Mouse (Mus musculus): ENCODE data around the gene Pde3b. TPM values are rescaled to one million over a fixed set of nuclear protein-coding genes. Genes with fewer than 3 reads are reported as not detected.
"Not testable (repeated sequence)": the region's sequence is repeated elsewhere in the genome, so short reads cannot be mapped to it uniquely, and the experiment has no call there.

The Pde3b gene
- 2.1 and 2.6 TPM in 2 replicates for polyA plus RNA-seq (2012; rRNA removed)

DNA sequence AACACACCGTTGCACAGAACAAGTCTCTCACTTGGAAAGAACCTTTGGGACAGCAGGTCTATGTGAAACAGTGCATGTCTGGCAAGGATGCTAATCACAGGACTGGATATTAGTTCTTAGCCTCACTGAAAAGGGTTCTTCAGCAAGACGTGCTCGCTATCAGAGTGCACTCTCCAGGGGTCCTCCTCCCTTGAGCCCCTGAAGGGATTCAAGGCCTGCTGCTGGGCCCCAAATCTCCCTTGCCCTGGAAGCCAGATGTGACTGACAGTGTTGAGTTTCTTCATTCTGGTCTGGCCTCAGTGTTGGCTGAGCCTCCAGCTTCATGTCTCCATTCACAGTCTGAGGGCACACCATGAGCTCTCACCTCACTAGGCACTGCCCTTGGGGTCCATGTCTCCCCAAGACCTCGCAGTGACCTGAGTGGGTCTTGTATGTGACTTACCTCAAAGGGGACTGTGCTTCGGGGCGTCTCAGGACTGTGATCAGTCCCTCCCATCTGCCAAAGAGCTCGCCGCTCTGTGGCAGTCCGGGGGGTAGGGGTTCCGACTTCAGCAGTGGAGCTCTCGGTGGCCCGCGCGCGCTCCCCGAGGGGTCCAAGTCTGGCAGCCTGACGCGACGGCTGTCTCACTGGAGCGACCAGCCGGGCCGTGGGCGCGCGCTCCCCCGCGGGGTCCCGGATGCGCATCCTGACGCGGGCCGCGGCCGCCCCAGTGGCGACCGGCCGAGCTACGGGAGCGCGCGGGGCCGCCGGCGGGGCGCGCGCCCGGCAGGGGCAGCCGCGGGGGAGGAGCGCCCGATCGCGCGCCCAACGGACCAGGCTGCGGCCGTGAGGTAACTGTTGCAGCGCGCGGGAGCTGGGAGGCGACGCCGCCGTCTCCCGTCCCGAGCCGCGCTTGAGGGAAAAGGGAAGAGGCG, at the start of gene Pde3b:
Gene Pde3b, plus strand, starts transcription at position 861 of the 915 bp plus-strand sequence.
- Histone ChIP-seq H3K27me3 (ENCODE audit: control insufficient read depth, insufficient read depth, low read length) (peaks cover 4% of the 10 kb centered on the region; the same call in 1 of the 2 replicates), H3K4me1 (ENCODE audit: control insufficient read depth, insufficient read depth, insufficient read length, low read length) (0 out of 2 replicates have a peak, but pooled peaks cover 6% of the 10 kb centered on the region), H3K27ac (ENCODE audit: insufficient read depth, low read depth, low read length) (peak within 1 kb of the TSS; percentile 41), H3K4me3 (ENCODE audit: low read depth, low read length) (peak within 1 kb of the TSS; percentile 97), H3K36me3 (ENCODE audit: control insufficient read depth, insufficient read depth, low read length) (no peaks in the 10 kb centered on the region)
- 4% methylated on average over 70 of the region's 70 CpGs for WGBS
- TF ChIP-seq CTCF (IDR thresholded peaks at IDR 0.05; ENCODE audit: extremely low read depth, insufficient read length, insufficient replicate concordance, low read depth, low read length) (no peak), POLR2A (IDR thresholded peaks at IDR 0.05; ENCODE audit: low read depth, low read length) (peak; percentile 60; the same call in 1 of the 2 replicates)

DNA sequence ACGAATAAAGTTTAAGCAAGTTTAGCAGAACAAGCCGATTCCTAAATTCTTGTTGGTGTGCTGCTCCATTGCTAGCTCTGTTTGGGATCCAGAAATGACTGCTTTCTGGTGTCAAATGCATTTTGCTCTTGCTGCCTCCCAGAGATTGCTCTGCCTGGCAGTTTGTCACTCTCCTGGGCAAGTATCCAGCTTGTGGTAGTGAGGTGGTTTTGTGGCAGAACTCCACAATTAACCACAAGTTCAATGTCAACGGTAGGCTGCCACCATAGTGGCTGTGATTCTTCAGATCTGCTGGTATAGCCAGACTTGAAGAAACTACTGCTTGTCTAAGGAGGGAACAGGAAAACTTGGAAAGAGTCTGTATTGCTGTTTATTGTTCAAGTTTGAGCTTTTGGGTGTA, 13.0 kb upstream of the Pde3b start:
- Histone ChIP-seq H3K4me1 (ENCODE audit: control insufficient read depth, insufficient read depth, insufficient read length, low read length) (no peaks in the 10 kb centered on the region), H3K4me3 (ENCODE audit: low read depth, low read length) (no peak overlapping the region), H3K27ac (ENCODE audit: insufficient read depth, low read depth, low read length) (no peak overlapping the region), H3K27me3 (ENCODE audit: control insufficient read depth, insufficient read depth, low read length) (no peaks in the 10 kb centered on the region), H3K36me3 (ENCODE audit: control insufficient read depth, insufficient read depth, low read length) (no peaks in the 10 kb centered on the region)
- whole genome bisulfite sequencing = 80% methylated on average over 3 of the region's 3 CpGs
- TF ChIP-seq POLR2A (IDR thresholded peaks at IDR 0.05; ENCODE audit: low read depth, low read length) = no peak
- TF ChIP-seq CTCF (IDR thresholded peaks at IDR 0.05; ENCODE audit: extremely low read depth, insufficient read length, insufficient replicate concordance, low read depth, low read length) = no peak

DNA sequence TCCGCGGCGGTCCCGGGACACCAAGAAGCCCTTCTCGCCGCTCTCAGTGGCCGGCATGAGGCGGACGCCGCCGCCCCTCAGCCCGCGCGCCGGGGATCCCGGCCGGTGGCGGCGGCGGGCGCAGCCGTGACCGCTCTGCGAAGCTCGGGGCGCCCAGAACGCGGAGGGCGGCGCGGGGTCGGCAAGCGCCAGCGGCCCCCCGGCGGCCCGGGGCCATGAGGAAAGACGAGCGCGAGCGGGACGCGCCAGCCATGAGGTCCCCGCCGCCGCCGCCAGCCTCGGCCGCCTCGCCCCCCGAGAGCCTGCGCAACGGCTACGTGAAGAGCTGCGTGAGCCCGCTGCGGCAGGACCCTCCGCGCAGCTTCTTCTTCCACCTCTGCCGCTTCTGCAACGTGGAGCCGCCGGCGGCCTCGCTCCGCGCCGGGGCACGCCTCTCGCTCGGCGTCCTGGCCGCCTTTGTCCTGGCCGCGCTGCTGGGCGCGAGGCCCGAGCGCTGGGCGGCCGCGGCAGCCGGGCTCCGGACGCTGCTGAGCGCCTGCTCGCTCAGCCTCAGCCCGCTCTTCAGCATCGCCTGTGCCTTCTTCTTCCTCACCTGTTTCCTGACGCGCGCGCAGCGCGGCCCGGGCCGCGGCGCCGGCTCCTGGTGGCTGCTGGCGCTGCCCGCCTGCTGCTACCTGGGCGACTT, 397 bp downstream of the Pde3b start:
- Histone ChIP-seq H3K4me1 (ENCODE audit: control insufficient read depth, insufficient read depth, insufficient read length, low read length) (0 out of 2 replicates have a peak, but pooled peaks cover 6% of the 10 kb centered on the region), H3K27ac (ENCODE audit: insufficient read depth, low read depth, low read length) (peak overlapping the region; percentile 41), H3K36me3 (ENCODE audit: control insufficient read depth, insufficient read depth, low read length) (no peaks in the 10 kb centered on the region), H3K27me3 (ENCODE audit: control insufficient read depth, insufficient read depth, low read length) (peaks cover 4% of the 10 kb centered on the region; the same call in 1 of the 2 replicates), H3K4me3 (ENCODE audit: low read depth, low read length) (peak overlapping the region; percentile 97)
- TF ChIP-seq POLR2A (IDR thresholded peaks at IDR 0.05; ENCODE audit: low read depth, low read length) (no peak), CTCF (IDR thresholded peaks at IDR 0.05; ENCODE audit: extremely low read depth, insufficient read length, insufficient replicate concordance, low read depth, low read length) (no peak)
- under 1% methylated on average over 103 of the region's 103 CpGs for WGBS

DNA sequence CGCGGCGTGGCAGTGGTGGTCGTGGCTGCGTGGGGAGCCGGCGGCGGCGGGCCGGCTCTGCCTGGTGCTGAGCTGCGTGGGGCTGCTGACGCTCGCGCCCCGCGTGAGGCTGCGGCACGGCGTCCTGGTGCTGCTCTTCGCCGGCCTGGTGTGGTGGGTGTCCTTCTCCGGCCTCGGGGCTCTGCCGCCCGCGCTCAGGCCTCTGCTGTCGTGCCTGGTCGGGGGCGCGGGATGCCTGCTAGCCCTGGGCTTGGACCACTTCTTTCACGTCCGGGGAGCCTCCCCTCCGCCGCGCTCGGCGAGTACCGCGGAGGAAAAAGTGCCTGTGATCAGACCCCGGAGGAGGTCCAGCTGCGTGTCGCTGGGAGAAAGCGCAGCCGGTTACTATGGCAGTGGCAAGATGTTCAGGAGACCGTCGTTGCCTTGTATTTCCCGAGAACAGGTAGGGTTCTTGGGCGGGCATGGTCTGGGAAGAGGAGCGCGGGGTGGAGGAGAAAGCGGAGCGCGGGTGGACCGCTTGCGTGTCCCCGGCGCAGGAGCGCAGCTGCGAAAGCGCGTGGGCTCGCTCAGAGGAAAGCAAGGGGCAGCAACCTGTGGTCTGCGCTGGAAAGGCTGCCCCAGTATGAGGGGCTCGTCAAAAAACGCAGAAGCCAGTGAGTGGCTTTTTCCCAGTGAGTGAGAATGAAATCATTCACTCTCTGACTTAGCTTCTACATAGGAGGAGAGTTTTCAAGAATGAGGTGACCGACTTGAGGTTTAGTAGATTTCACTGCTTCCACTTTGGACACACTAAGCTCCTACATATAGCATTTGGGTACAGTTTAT, 1.2 kb downstream of the Pde3b start:
- H3K36me3 ChIP-seq (ENCODE audit: control insufficient read depth, insufficient read depth, low read length) = no peaks in the 10 kb centered on the region
- H3K27me3 ChIP-seq (ENCODE audit: control insufficient read depth, insufficient read depth, low read length) = peaks cover 4% of the 10 kb centered on the region; the same call in 1 of the 2 replicates
- H3K4me3 ChIP-seq (ENCODE audit: low read depth, low read length) = peak overlapping the region; percentile 97
- TF ChIP-seq POLR2A (IDR thresholded peaks at IDR 0.05; ENCODE audit: low read depth, low read length) (no peak), CTCF (IDR thresholded peaks at IDR 0.05; ENCODE audit: extremely low read depth, insufficient read length, insufficient replicate concordance, low read depth, low read length) (no peak)
- under 1% methylated on average over 66 of the region's 66 CpGs for WGBS
- H3K4me1 ChIP-seq (ENCODE audit: control insufficient read depth, insufficient read depth, insufficient read length, low read length) = 0 out of 2 replicates have a peak, but pooled peaks cover 6% of the 10 kb centered on the region
- H3K27ac ChIP-seq (ENCODE audit: insufficient read depth, low read depth, low read length) = peak overlapping the region; percentile 41

DNA sequence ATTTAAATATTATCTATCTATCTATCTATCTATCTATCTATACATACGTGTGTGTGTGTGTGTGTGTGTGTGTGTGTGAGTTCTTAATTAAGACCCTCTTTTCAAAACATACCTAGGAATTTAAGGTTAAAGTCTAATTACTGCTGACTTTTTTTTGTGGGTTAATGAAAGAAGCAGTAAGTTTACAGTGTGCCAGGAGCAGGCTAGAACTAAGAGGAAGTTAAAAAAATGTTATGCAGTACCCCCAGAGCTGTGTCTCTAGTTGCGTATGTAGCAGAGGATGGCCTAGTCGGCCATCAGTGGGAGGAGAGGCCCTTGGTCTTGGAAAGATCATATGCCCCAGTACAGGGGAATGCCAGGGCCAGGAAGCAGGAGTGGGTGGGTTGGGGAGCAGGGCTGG, 4.2 kb downstream of the Pde3b start:
- not testable (repeated sequence) for H3K36me3 ChIP-seq (ENCODE audit: control insufficient read depth, insufficient read depth, low read length); H3K27me3 ChIP-seq (ENCODE audit: control insufficient read depth, insufficient read depth, low read length); H3K27ac ChIP-seq (ENCODE audit: insufficient read depth, low read depth, low read length); H3K4me3 ChIP-seq (ENCODE audit: low read depth, low read length); H3K4me1 ChIP-seq (ENCODE audit: control insufficient read depth, insufficient read depth, insufficient read length, low read length)
- WGBS = 72% methylated on average over 3 of the region's 3 CpGs

DNA sequence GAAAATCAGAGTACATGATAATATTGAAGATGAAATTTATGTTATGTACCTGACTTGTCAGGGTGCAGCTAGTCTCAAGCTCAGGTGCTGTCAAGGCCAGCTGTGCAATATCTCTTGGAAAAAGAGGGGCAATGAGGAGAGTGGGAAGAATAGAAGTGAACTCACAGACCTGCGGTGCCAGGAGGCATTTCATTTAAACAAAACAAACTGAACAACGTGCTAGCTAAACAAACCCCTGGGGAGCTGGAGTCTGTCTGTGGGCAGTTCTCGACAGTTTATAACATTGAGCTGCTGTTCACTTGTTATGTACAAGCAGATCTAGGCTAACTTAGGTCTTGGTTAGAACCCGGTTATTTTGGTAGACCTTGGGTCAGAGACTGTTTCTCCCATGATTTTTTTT, 5.8 kb downstream of the Pde3b start:
- whole genome bisulfite sequencing = 58% methylated on average over 4 of the region's 4 CpGs

More for the DNA sequence above, 5.8 kb downstream of the Pde3b start:
- Histone ChIP-seq H3K4me1 (ENCODE audit: control insufficient read depth, insufficient read depth, insufficient read length, low read length) (no peaks in the 10 kb centered on the region), H3K4me3 (ENCODE audit: low read depth, low read length) (no peak overlapping the region), H3K27me3 (ENCODE audit: control insufficient read depth, insufficient read depth, low read length) (no peaks in the 10 kb centered on the region), H3K36me3 (ENCODE audit: control insufficient read depth, insufficient read depth, low read length) (no peaks in the 10 kb centered on the region), H3K27ac (ENCODE audit: insufficient read depth, low read depth, low read length) (no peak overlapping the region)
- no peak for TF ChIP-seq POLR2A (IDR thresholded peaks at IDR 0.05; ENCODE audit: low read depth, low read length)
- no peak for TF ChIP-seq CTCF (IDR thresholded peaks at IDR 0.05; ENCODE audit: extremely low read depth, insufficient read length, insufficient replicate concordance, low read depth, low read length)
